ENCODE assay signal across 8 mouse cellular contexts in the genomic region with DNA sequence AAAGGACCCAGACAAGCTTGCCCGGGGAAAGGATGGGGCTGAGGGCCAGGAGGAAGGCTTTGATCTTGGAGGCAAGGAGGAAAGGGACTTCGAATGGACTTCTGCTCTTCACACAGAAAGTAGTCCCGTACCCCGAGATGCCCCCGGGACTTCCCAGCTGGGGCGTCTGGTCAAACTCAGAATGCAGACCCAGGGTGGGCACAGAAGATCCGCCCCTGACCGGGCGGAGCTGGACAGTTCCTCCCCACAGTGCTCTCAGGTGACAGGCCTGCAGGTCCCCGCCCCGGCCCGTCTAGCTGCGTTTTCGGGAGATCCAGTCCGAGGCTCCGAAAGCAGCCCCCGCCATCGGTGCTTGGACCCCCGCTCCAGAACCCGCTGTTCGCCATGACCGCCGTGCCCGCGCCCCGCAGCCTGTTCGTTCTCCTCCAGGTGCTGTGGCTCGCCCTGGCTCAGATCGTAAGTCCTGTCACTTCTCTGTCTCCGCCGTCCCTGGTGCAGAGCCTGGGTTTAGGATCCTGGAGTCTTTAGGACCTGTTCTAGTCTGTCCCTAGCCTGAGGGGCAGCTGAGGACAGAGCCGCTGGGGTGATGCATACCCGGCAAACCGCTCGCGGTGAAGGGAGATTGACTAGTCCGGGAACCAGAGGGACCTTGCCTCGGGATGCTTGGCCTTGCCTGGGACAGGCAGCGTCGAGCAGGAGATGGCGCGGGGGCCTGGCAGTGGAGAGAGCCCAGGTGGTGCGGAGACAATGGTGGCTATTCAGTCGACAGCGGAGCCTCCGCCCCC. TPM values are rescaled to one million over a fixed set of nuclear protein-coding genes. Genes with fewer than 3 reads are reported as not detected.
DNase-seq lines count a peak whose midpoint lies in the region; ATAC-seq and TF ChIP-seq lines count a peak whose summit lies in the region.

A gene (plus strand): TSS at position 55 of the 785 bp plus-strand sequence.

- H3K4me1 ChIP-seq in liver, embryonic 11.5 days (replicated peaks; ENCODE audit: control insufficient read depth, insufficient read depth, low read length) = 0 out of 2 replicates have a peak, but pooled peaks cover 3% of the 10 kb centered on the region
- H3K4me1 ChIP-seq in stomach, embryonic 14.5 days (ENCODE audit: control insufficient read depth, insufficient read depth, low read length) = peaks cover 17% of the 10 kb centered on the region
- H3K4me1 ChIP-seq in thymus, adult 2 months (replicated peaks; ENCODE audit: control insufficient read depth, insufficient read depth, low read length) = peaks cover 2% of the 10 kb centered on the region; the same call in 1 of the 2 replicates

- H3K27me3 ChIP-seq in liver, embryonic 11.5 days (replicated peaks; ENCODE audit: control insufficient read depth, insufficient read depth, low read length) = peaks cover 30% of the 10 kb centered on the region
- H3K27me3 ChIP-seq in stomach, embryonic 14.5 days (ENCODE audit: control insufficient read depth, insufficient read depth, low read length) = no peaks in the 10 kb centered on the region
- H3K27me3 ChIP-seq in thymus, adult 2 months (ENCODE audit: control insufficient read depth, insufficient read depth, low read length) = peaks cover 11% of the 10 kb centered on the region; the same call in 1 of the 2 replicates

- TF ChIP-seq CTCF in thymus, adult 2 months (IDR thresholded peaks at IDR 0.05; ENCODE audit: borderline replicate concordance, control insufficient read depth, extremely low read depth, insufficient read depth, low read length, poor library complexity) = no peak

- TF ChIP-seq POLR2A in thymus, adult 2 months (IDR thresholded peaks at IDR 0.05; ENCODE audit: control insufficient read depth, extremely low read depth, insufficient read depth, low read length, poor library complexity) = no peak

- peak; percentile 30 for DNase-seq in kidney, postnatal 10 days
- DNase-seq in kidney, adult 9 months = no peak
- peak; percentile 49 for DNase-seq in embryo, embryonic 10.5 days (ENCODE audit: low spot score)
- peak; percentile 51 for DNase-seq in liver, embryonic 11.5 days (ENCODE audit: low spot score)
- no peak for DNase-seq in frontal cortex, postnatal 14 days (ENCODE audit: low spot score in 2 of 2)
- DNase-seq in thymus, adult 2 months = no peak

- H3K4me2 ChIP-seq in liver, embryonic 11.5 days = peak within 1 kb of the TSS; percentile 49
- H3K4me2 ChIP-seq in stomach, embryonic 14.5 days (replicated peaks; ENCODE audit: low read depth, low read length) = peak within 1 kb of the TSS; percentile 62

- no peaks in the 10 kb centered on the region for H3K9me3 ChIP-seq in liver, embryonic 11.5 days (ENCODE audit: control insufficient read depth, low read length)
- H3K9me3 ChIP-seq in stomach, embryonic 14.5 days (ENCODE audit: control insufficient read depth, low read depth, low read length) = no peaks in the 10 kb centered on the region

- H3K4me3 ChIP-seq in liver, embryonic 11.5 days (ENCODE audit: low read depth, low read length) = peak within 1 kb of the TSS; percentile 21
- H3K4me3 ChIP-seq in stomach, embryonic 14.5 days (ENCODE audit: low read depth, low read length) = peak within 1 kb of the TSS; percentile 35
- no peak within 1 kb of the TSS for H3K4me3 ChIP-seq in thymus, adult 2 months (ENCODE audit: control insufficient read depth, insufficient read depth, low read length)

- no peak within 1 kb of the TSS for H3K27ac ChIP-seq in liver, embryonic 11.5 days (ENCODE audit: low read depth, low read length)
- no peak within 1 kb of the TSS for H3K27ac ChIP-seq in stomach, embryonic 14.5 days (ENCODE audit: low read length)
- H3K27ac ChIP-seq in thymus, adult 2 months (ENCODE audit: control insufficient read depth, insufficient read depth, low read length) = no peak within 1 kb of the TSS

- H3K36me3 ChIP-seq in liver, embryonic 11.5 days (ENCODE audit: control insufficient read depth, insufficient read depth, low read length) = no peaks in the 10 kb centered on the region
- no peaks in the 10 kb centered on the region for H3K36me3 ChIP-seq in stomach, embryonic 14.5 days (ENCODE audit: control insufficient read depth, insufficient read depth, low read length)
- H3K36me3 ChIP-seq in thymus, adult 2 months (ENCODE audit: control insufficient read depth, insufficient read depth, low read length) = no peaks in the 10 kb centered on the region

- WGBS in liver, embryonic 11.5 days = 5% methylated on average over 46 of the region's 46 CpGs
- 2% methylated on average over 46 of the region's 46 CpGs for WGBS in stomach, embryonic 14.5 days
- 8% methylated on average over 46 of the region's 46 CpGs for WGBS in thymus, adult 2 months

- ATAC-seq in granulocyte monocyte progenitor cell, adult 5-6 weeks (replicated peaks; ENCODE audit: poor library complexity, severe bottlenecking) = peak; percentile 28; the same call in 1 of the 2 replicates
- ATAC-seq in liver, embryonic 11.5 days (replicated peaks; ENCODE audit: low FRiP score) = no peak; the same call in 1 of the 2 replicates
- no peak for ATAC-seq in stomach, embryonic 14.5 days (ENCODE audit: insufficient number of reproducible peaks, insufficient read depth, low FRiP score, low read depth)

- H3K9ac ChIP-seq in liver, embryonic 11.5 days (ENCODE audit: low read depth, low read length) = no peak within 1 kb of the TSS
- H3K9ac ChIP-seq in stomach, embryonic 14.5 days (replicated peaks; ENCODE audit: low read depth, low read length) = peak within 1 kb of the TSS; percentile 48; the same call in 1 of the 2 replicates

RNA-seq across cellular contexts. Expression of the gene that starts here (rescaled TPM):
- not detected in 2 replicates for total RNA-seq in granulocyte monocyte progenitor cell, adult 5-6 weeks (2014; fragmentation: Nextera tagmentation)
- total RNA-seq in granulocyte monocyte progenitor cell, adult 5-6 weeks (2017) = not detected in 2 replicates
- polyA plus RNA-seq in liver, embryonic 11.5 days (2014; fragmentation: Nextera tagmentation; extraction: Ambion mirVana) = 1.9 and 2.9 TPM in 2 replicates
- 8.1 and 9.9 TPM in 2 replicates for polyA plus RNA-seq in stomach, embryonic 14.5 days (2014; fragmentation: Nextera tagmentation; extraction: Ambion mirVana)
- polyA plus RNA-seq in thymus, adult 2 months (2012; rRNA removed) = 0.20 and 0.38 TPM in 2 replicates

Comparison
In these comparisons a context has a peak if more than half of its experiments do, and no peak if none do; other contexts are left out.
1. DNase-seq: peak in kidney, postnatal 10 days (single experiment), embryo, embryonic 10.5 days (single experiment) and liver, embryonic 11.5 days (single experiment); none in kidney, adult 9 months (single experiment), frontal cortex, postnatal 14 days (0 of 2) and thymus, adult 2 months (single experiment).
2. Peak in ATAC-seq in granulocyte monocyte progenitor cell, adult 5-6 weeks; RNA of the gene not detected or under 1 TPM.